Mouse (Mus musculus): ENCODE measurements around the gene Ostm1. TPM values are rescaled to one million over a fixed set of nuclear protein-coding genes. Genes with fewer than 3 reads are reported as not detected.

Gene Ostm1
- polyA plus RNA-seq, 3 experiments from 2014 or later: 34.7 to 46.2 (median 41.6) TPM

Other genes starting within 250 kb of the Ostm1 start
- gene Afg1l, start 105.3 kb upstream of the Ostm1 start, polyA plus RNA-seq (2017; shearing (Covaris generic)): 1 to 10 TPM; 3.3 to 5.5 (median 3.4) TPM
- gene Snx3, start 81.8 kb upstream of the Ostm1 start, polyA plus RNA-seq (2017; shearing (Covaris generic)): 100 to 1,000 TPM; 198 to 221 (median 215) TPM
- gene Nr2e1, start 190 bp upstream of the Ostm1 start, polyA plus RNA-seq (2017; shearing (Covaris generic)): not detected
- 10 to 100 TPM; 11.8 to 23.6 (median 20.0) TPM for gene Sec63, start 177.7 kb downstream of the Ostm1 start, polyA plus RNA-seq (2017; shearing (Covaris generic))

Data from inflammation-experienced regulatory T-cells, adult 6 months (primary cell).